In genomic region chr2:117120246-117121211, GRCm38 (mm10) we compare ENCODE assay signal across 8 mouse cellular contexts. TPM values are rescaled to one million over a fixed set of nuclear protein-coding genes. Genes with fewer than 3 reads are reported as not detected.
DNase-seq lines count a peak whose midpoint lies in the region; ATAC-seq and TF ChIP-seq lines count a peak whose summit lies in the region.

No protein-coding gene starts in this region.

- peak; percentile 95 for DNase-seq in 3T3-L1 (ENCODE audit: low read depth, low spot score)
- DNase-seq in adrenal gland, postnatal 4 days (ENCODE audit: low spot score in 2 of 2) = peak; percentile 60 to 80
- peak; percentile 98 for DNase-seq in embryonic facial prominence, embryonic 14.5 days (ENCODE audit: low spot score)
- DNase-seq in heart, adult 2 months = peak; percentile 90 to 93
- peak; percentile 87 for DNase-seq in kidney, adult 8-10 months
- DNase-seq in spleen, postnatal 10 days (ENCODE audit: low spot score in 2 of 2) = peak; percentile 75 to 82

- H3K27me3 ChIP-seq in embryonic facial prominence, embryonic 14.5 days (replicated peaks; ENCODE audit: control insufficient read depth, insufficient read depth, low read length) = no peaks in the 10 kb centered on the region
- H3K27me3 ChIP-seq in heart, adult 2 months (ENCODE audit: control insufficient read depth, insufficient read depth, low read length) = no peaks in the 10 kb centered on the region
- no peaks in the 10 kb centered on the region for H3K27me3 ChIP-seq in limb, embryonic 13.5 days
- H3K27me3 ChIP-seq in midbrain, embryonic 16.5 days (ENCODE audit: control insufficient read depth, insufficient read depth, low read depth, low read length) = no peaks in the 10 kb centered on the region

- peaks cover 17% of the 10 kb centered on the region for H3K4me1 ChIP-seq in embryonic facial prominence, embryonic 14.5 days (ENCODE audit: control insufficient read depth, insufficient read depth, low read length)
- H3K4me1 ChIP-seq in heart, adult 2 months (ENCODE audit: control insufficient read depth, insufficient read depth, low read length) = peaks cover 8% of the 10 kb centered on the region
- H3K4me1 ChIP-seq in limb, embryonic 13.5 days = peaks cover 17% of the 10 kb centered on the region
- peaks cover 18% of the 10 kb centered on the region for H3K4me1 ChIP-seq in midbrain, embryonic 16.5 days (ENCODE audit: control insufficient read depth, insufficient read depth, low read length)

- H3K27ac ChIP-seq in embryonic facial prominence, embryonic 14.5 days (replicated peaks; ENCODE audit: low read depth, low read length) = peak overlapping the region; percentile 100
- peak overlapping the region; percentile 96 for H3K27ac ChIP-seq in heart, adult 2 months
- peak overlapping the region; percentile 100 for H3K27ac ChIP-seq in limb, embryonic 13.5 days
- peak overlapping the region; percentile 99 for H3K27ac ChIP-seq in midbrain, embryonic 16.5 days (ENCODE audit: low read length)

- TF ChIP-seq EP300 in heart, adult 2 months (IDR thresholded peaks at IDR 0.05; ENCODE audit: insufficient read depth, low read depth, low read length) = 0 out of 2 replicates have a peak, but pooled peaks have one; percentile 45

- ATAC-seq in embryonic facial prominence, embryonic 14.5 days (ENCODE audit: low read depth) = peak; percentile 78
- peak; percentile 76 for ATAC-seq in limb, embryonic 13.5 days (ENCODE audit: low FRiP score, low read depth)
- ATAC-seq in midbrain, embryonic 16.5 days = peak; percentile 91

- no peaks in the 10 kb centered on the region for H3K36me3 ChIP-seq in embryonic facial prominence, embryonic 14.5 days (ENCODE audit: control insufficient read depth, insufficient read depth, low read length)
- peaks cover 7% of the 10 kb centered on the region for H3K36me3 ChIP-seq in heart, adult 2 months (ENCODE audit: control insufficient read depth, insufficient read depth, low read length)
- H3K36me3 ChIP-seq in limb, embryonic 13.5 days = no peaks in the 10 kb centered on the region
- H3K36me3 ChIP-seq in midbrain, embryonic 16.5 days (ENCODE audit: control insufficient read depth, insufficient read depth, low read length) = no peaks in the 10 kb centered on the region

- intact Hi-C loops in heart, adult 2 months (cut with DNase I) = loop anchor here (2.0 to 5.0 kb wide), 5 partner anchors 37 to 220 kb away; no protein-coding TSS in a partner anchor

- peak overlapping the region; percentile 76 for H3K4me2 ChIP-seq in embryonic facial prominence, embryonic 14.5 days (ENCODE audit: low read depth, low read length)
- peak overlapping the region; percentile 67 for H3K4me2 ChIP-seq in limb, embryonic 13.5 days (replicated peaks)
- H3K4me2 ChIP-seq in midbrain, embryonic 16.5 days (ENCODE audit: low read length) = peak overlapping the region; percentile 71

- peaks cover 3% of the 10 kb centered on the region; the same call in 1 of the 2 replicates for H3K79me2 ChIP-seq in heart, adult 2 months (replicated peaks; ENCODE audit: control insufficient read depth, insufficient read depth, low read length)

- peak overlapping the region; percentile 94 for H3K4me3 ChIP-seq in embryonic facial prominence, embryonic 14.5 days (ENCODE audit: low read depth, low read length)
- H3K4me3 ChIP-seq in heart, adult 2 months = peak overlapping the region; percentile 70
- peak overlapping the region; percentile 83 for H3K4me3 ChIP-seq in limb, embryonic 13.5 days
- peak overlapping the region; percentile 98 for H3K4me3 ChIP-seq in midbrain, embryonic 16.5 days (ENCODE audit: low read depth, low read length)

- H3K9ac ChIP-seq in embryonic facial prominence, embryonic 14.5 days (ENCODE audit: low read depth, low read length) = peak overlapping the region; percentile 99
- H3K9ac ChIP-seq in heart, adult 2 months (ENCODE audit: low read depth, low read length) = peak overlapping the region; percentile 93
- peak overlapping the region; percentile 100 for H3K9ac ChIP-seq in limb, embryonic 13.5 days
- peak overlapping the region; percentile 98 for H3K9ac ChIP-seq in midbrain, embryonic 16.5 days (ENCODE audit: low read depth, low read length)

- 0% methylated on average over 65 of the region's 101 CpGs for WGBS in embryonic facial prominence, embryonic 14.5 days
- under 1% methylated on average over 96 of the region's 101 CpGs for WGBS in heart, adult 2 months
- under 1% methylated on average over 95 of the region's 101 CpGs for WGBS in limb, embryonic 13.5 days
- WGBS in midbrain, embryonic 16.5 days = under 1% methylated on average over 94 of the region's 101 CpGs

- peak; percentile 72 for TF ChIP-seq POLR2A in heart, adult 2 months (IDR thresholded peaks at IDR 0.05; ENCODE audit: insufficient read depth, low read depth, low read length)

- peak; percentile 65 for TF ChIP-seq CTCF in heart, adult 2 months (IDR thresholded peaks at IDR 0.05)

- H3K9me3 ChIP-seq in embryonic facial prominence, embryonic 14.5 days (ENCODE audit: control insufficient read depth, low read length) = no peaks in the 10 kb centered on the region
- no peaks in the 10 kb centered on the region for H3K9me3 ChIP-seq in limb, embryonic 13.5 days
- H3K9me3 ChIP-seq in midbrain, embryonic 16.5 days (replicated peaks; ENCODE audit: control insufficient read depth, low read length, poor library complexity, severe bottlenecking) = no peaks in the 10 kb centered on the region

RNA-seq across cellular contexts. Expression of gene Spred1, which starts 0.6 kb away (rescaled TPM):
- total RNA-seq in adrenal gland, postnatal 4 days (2021) = 10 to 100 TPM; 92.8 to 98.8 TPM
- polyA plus RNA-seq in embryonic facial prominence, embryonic 14.5 days (2014; fragmentation: Nextera tagmentation; extraction: Ambion mirVana) = 26.6 and 27.5 TPM in 2 replicates
- 10 to 100 TPM; 14.0 to 15.6 TPM for total RNA-seq in heart, adult 2 months (2021)
- 3.7 and 7.5 TPM in 2 replicates for polyA plus RNA-seq in heart, adult 2 months (2012; rRNA removed)
- polyA plus RNA-seq in limb, embryonic 13.5 days (2015; fragmentation: Nextera tagmentation; extraction: Ambion mirVana) = 15.7 and 17.0 TPM in 2 replicates
- polyA plus RNA-seq in midbrain, embryonic 16.5 days (2015; fragmentation: Nextera tagmentation; extraction: Ambion mirVana) = 7.6 TPM in 2 replicates

Comparison
In these comparisons a context has a peak if more than half of its experiments do, and no peak if none do; other contexts are left out.
1. Peak in every context shown above with its lines: DNase-seq, ATAC-seq, H3K4me3 ChIP-seq and H3K27ac ChIP-seq.